In the genomic region with DNA sequence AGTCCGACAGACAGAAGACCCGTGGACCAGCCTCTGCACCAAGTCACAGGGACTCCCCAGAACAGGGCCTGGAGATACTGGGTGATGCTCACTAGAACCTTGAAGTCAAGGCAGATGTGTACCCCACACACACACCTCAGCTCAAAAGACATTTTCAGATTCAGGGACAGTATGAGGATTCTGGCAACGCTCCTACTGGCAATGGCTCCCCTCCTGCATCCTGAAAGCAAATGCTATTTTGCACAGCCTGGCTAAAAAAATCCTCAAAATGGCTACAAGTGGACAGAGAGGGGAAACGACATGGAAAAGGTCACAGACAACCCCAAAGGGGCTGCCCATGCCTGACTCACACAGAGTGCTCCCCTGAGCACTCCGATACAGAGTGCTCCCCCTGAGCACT, we compare ENCODE assay signal across 18 mouse cellular contexts. TPM values are rescaled to one million over a fixed set of nuclear protein-coding genes. Genes with fewer than 3 reads are reported as not detected.
DNase-seq lines count a peak whose midpoint lies in the region; TF ChIP-seq lines count a peak whose summit lies in the region.
"Had no signal": no experiment of that assay in that cellular context is flagged by ENCODE, and none has a peak within 500 bp of the region (broad histone marks: within the 10 kb centered on the region; RNA-seq: fewer than 3 reads in every experiment).

No protein-coding gene starts in this region.

- H3K27ac ChIP-seq in left cerebral cortex, adult 2 months: peak overlapping the region; percentile 66
- H3K27ac ChIP-seq: embryonic facial prominence, embryonic 13.5 days; forebrain, embryonic 10.5 days; forebrain, embryonic 12.5 days had no signal

- DNase-seq in cerebellum, adult 9-10 months: peak; percentile 66
- no peak for DNase-seq in cerebellum, adult 8-10 months
- no peak for DNase-seq in left cerebral cortex, adult 2 months (ENCODE audit: extremely low spot score in 1 of 2, low spot score in 2 of 2)
- no peak for DNase-seq in left cerebral cortex, postnatal 4 days
- no peak for DNase-seq in adrenal gland, adult 18-20 months (ENCODE audit: low spot score in 2 of 2)
- DNase-seq: adrenal gland, adult 8-10 months; adrenal gland, postnatal 14 days; adrenal gland, postnatal 36 days; cerebellum, adult 11 months; cerebellum, postnatal 10 days; cerebellum, postnatal 25 days; embryo, embryonic 11 days had no signal

- intact Hi-C loops in left cerebral cortex, adult 2 months (cut with DNase I): no loop called here
- intact Hi-C loops in left cerebral cortex, postnatal 4 days (cut with DNase I): no loop called here

- TF ChIP-seq CTCF in left cerebral cortex, adult 2 months (IDR thresholded peaks at IDR 0.05): no peak

- no peak overlapping the region for H3K4me3 ChIP-seq in left cerebral cortex, adult 2 months
- H3K4me3 ChIP-seq: embryonic facial prominence, embryonic 13.5 days; embryonic facial prominence, embryonic 15.5 days; erythroblast, embryonic 14.5 days; forebrain, embryonic 10.5 days; forebrain, embryonic 12.5 days had no signal

RNA-seq across cellular contexts. Expression of a gene that starts 20.0 kb away (rescaled TPM):
- 10 to 100 TPM; 89.7 to 90.1 TPM for total RNA-seq in left cerebral cortex, adult 2 months (2021)
- total RNA-seq in left cerebral cortex, postnatal 4 days (2021): 100 to 1,000 TPM in 1 of 2 experiments, 10 to 100 TPM in 1; 87.7 to 101 TPM
- total RNA-seq in adrenal gland, adult 18-20 months (2021): 10 to 100 TPM; 62.6 to 69.6 TPM

RNA-seq across cellular contexts. Expression of a gene that starts 21.0 kb away (rescaled TPM):
- total RNA-seq in left cerebral cortex, adult 2 months (2021): 1,000 to 10,000 TPM; 1,259 to 1,310 TPM
- total RNA-seq in left cerebral cortex, postnatal 4 days (2021): 100 to 1,000 TPM; 241 to 308 TPM
- total RNA-seq in adrenal gland, adult 18-20 months (2021): 10 to 100 TPM; 18.6 to 25.6 TPM
- total RNA-seq: common myeloid progenitor, adult 5-6 weeks had no signal

RNA-seq across cellular contexts. Expression of a gene that starts 44.3 kb away (rescaled TPM):
- 100 to 1,000 TPM; 186 to 193 TPM for total RNA-seq in left cerebral cortex, adult 2 months (2021)
- 100 to 1,000 TPM; 228 to 230 TPM for total RNA-seq in left cerebral cortex, postnatal 4 days (2021)
- 100 to 1,000 TPM; 291 to 303 TPM for total RNA-seq in adrenal gland, adult 18-20 months (2021)

RNA-seq across cellular contexts. Expression of a gene that starts 45.0 kb away (rescaled TPM):
- total RNA-seq in left cerebral cortex, adult 2 months (2021): 10 to 100 TPM; 83.2 to 86.4 TPM
- total RNA-seq in left cerebral cortex, postnatal 4 days (2021): 10 to 100 TPM; 75.6 to 81.7 TPM
- total RNA-seq in adrenal gland, adult 18-20 months (2021): 10 to 100 TPM; 70.5 to 75.4 TPM

RNA-seq across cellular contexts. Expression of a gene that starts 49.6 kb away (rescaled TPM):
- total RNA-seq in left cerebral cortex, adult 2 months (2021): 100 to 1,000 TPM; 341 to 349 TPM
- 100 to 1,000 TPM; 101 to 110 TPM for total RNA-seq in left cerebral cortex, postnatal 4 days (2021)
- total RNA-seq in adrenal gland, adult 18-20 months (2021): 100 to 1,000 TPM; 158 to 166 TPM

Comparison
In these comparisons a context has a peak if more than half of its experiments do, and no peak if none do; other contexts are left out.
1. RNA of a gene that starts 21.0 kb away (total RNA-seq): 1,259 to 1,310 TPM in left cerebral cortex, adult 2 months and 241 to 308 TPM in left cerebral cortex, postnatal 4 days; 18.6 to 25.6 TPM in adrenal gland, adult 18-20 months; every median in the first group is over 4 times any median in the second.